Mouse (Mus musculus) liver, embryonic 12.5 days (tissue): ENCODE results near the gene Ppt2. TPM values are rescaled to one million over a fixed set of nuclear protein-coding genes. Genes with fewer than 3 reads are reported as not detected.

Experiments
- ATAC-seq: fragments of 200-750 bp; cut with Nextera tagmentation; 2 replicates; pipeline ENCODE4 v1.8.0; 2017; ENCODE audit warnings: moderate number of reproducible peaks, mild to moderate bottlenecking, moderate library complexity
- H3K27ac ChIP-seq: fragments of 300-500 bp; sonication (generic); 2 replicates; pipeline ENCODE4 v1.5.1; 2016; ENCODE audit warnings: mild to moderate bottlenecking
- H3K27me3 ChIP-seq: fragments of 300-500 bp; sonication (generic); replicated peaks from 2 replicates; pipeline ENCODE4 v1.6.1; 2016; ENCODE audit warnings: mild to moderate bottlenecking, moderate library complexity
- H3K36me3 ChIP-seq: fragments of 300-500 bp; sonication (generic); 2 replicates; pipeline ENCODE4 v1.6.1; 2016; ENCODE audit warnings: mild to moderate bottlenecking, moderate library complexity
- H3K4me1 ChIP-seq: fragments of 300-500 bp; sonication (generic); 2 replicates; pipeline ENCODE4 v1.6.1; 2016
- H3K4me2 ChIP-seq: fragments of 300-500 bp; sonication (generic); 2 replicates; pipeline ENCODE4 v1.6.1; 2016; ENCODE audit warnings: mild to moderate bottlenecking, moderate library complexity
- H3K4me3 ChIP-seq: fragments of 300-500 bp; sonication (generic); 2 replicates; pipeline ENCODE4 v1.5.1; 2016; ENCODE audit warnings: mild to moderate bottlenecking, moderate library complexity
- H3K9ac ChIP-seq: fragments of 300-500 bp; sonication (generic); 2 replicates; pipeline ENCODE4 v1.6.1; 2016; ENCODE audit warnings: mild to moderate bottlenecking, moderate library complexity
- H3K9me3 ChIP-seq: fragments of 300-500 bp; sonication (generic); replicated peaks from 2 replicates; pipeline ENCODE4 v1.6.1; 2016; ENCODE audit warnings: mild to moderate bottlenecking, moderate library complexity
- WGBS: fragments of 180-500 bp; shearing (Covaris S2); methylation state at CpG from one replicate; pipeline ENCODE4 v1.1.7; 2016; ENCODE audit not compliant: insufficient replicate concordance; 5-methylcytosine and 5-hydroxymethylcytosine counted together
- polyA plus RNA-seq: library from polyadenylated mRNA; unstranded; fragments of >200 nt; fragmentation: Nextera tagmentation; extraction: Ambion mirVana; gene quantifications from 2 replicates; pipeline ENCODE4 v1.2.1, GENCODE M21; 2016

The Ppt2 gene
- polyA plus RNA-seq, 1 experiment from 2014 or later: 13.7 TPM

GRCm38 (mm10) chr17:34655160-34655559, 26.9 kb upstream of the Ppt2 start:
- 0 out of 2 replicates have a peak, but pooled peaks have one; percentile 7 for ATAC-seq
- H3K4me1 ChIP-seq: peaks cover 8% of the 10 kb centered on the region; the same call in 1 of the 2 replicates
- H3K9ac ChIP-seq: no peak overlapping the region
- WGBS: 60% methylated on average over 7 of the region's 7 CpGs
- H3K9me3 ChIP-seq: no peaks in the 10 kb centered on the region
- H3K27ac ChIP-seq: no peak overlapping the region
- H3K4me3 ChIP-seq: no peak overlapping the region
- peaks cover 32% of the 10 kb centered on the region for H3K27me3 ChIP-seq
- peaks cover 49% of the 10 kb centered on the region for H3K36me3 ChIP-seq
- H3K4me2 ChIP-seq: no peak overlapping the region

GRCm38 (mm10) chr17:34654392-34654791, 26.1 kb upstream of the Ppt2 start:
- no peak for ATAC-seq
- H3K27me3 ChIP-seq: peaks cover 24% of the 10 kb centered on the region
- 83% methylated on average over 13 of the region's 13 CpGs for WGBS
- H3K4me1 ChIP-seq: peaks cover 8% of the 10 kb centered on the region; the same call in 1 of the 2 replicates
- H3K27ac ChIP-seq: no peak overlapping the region
- no peaks in the 10 kb centered on the region for H3K9me3 ChIP-seq
- peaks cover 57% of the 10 kb centered on the region for H3K36me3 ChIP-seq
- no peak overlapping the region for H3K4me3 ChIP-seq
- H3K4me2 ChIP-seq: no peak overlapping the region
- H3K9ac ChIP-seq: no peak overlapping the region

GRCm38 (mm10) chr17:34653746-34654285, 25.5 kb upstream of the Ppt2 start:
- H3K27me3 ChIP-seq: peaks cover 19% of the 10 kb centered on the region
- 55% methylated on average over 9 of the region's 9 CpGs for WGBS
- H3K36me3 ChIP-seq: peaks cover 62% of the 10 kb centered on the region
- peaks cover 8% of the 10 kb centered on the region; the same call in 1 of the 2 replicates for H3K4me1 ChIP-seq
- H3K4me3 ChIP-seq: no peak overlapping the region
- H3K4me2 ChIP-seq: no peak overlapping the region
- no peak overlapping the region for H3K9ac ChIP-seq
- no peak for ATAC-seq
- H3K27ac ChIP-seq: no peak overlapping the region
- no peaks in the 10 kb centered on the region for H3K9me3 ChIP-seq

- WGBS: 83% methylated on average over 8 of the region's 8 CpGs
Measured at GRCm38 (mm10) chr17:34652985-34653384, 24.7 kb upstream of the Ppt2 start.

GRCm38 (mm10) chr17:34652546-34652945, 24.2 kb upstream of the Ppt2 start:
- H3K36me3 ChIP-seq: peaks cover 68% of the 10 kb centered on the region
- no peak for ATAC-seq
- H3K27ac ChIP-seq: no peak overlapping the region
- H3K4me2 ChIP-seq: no peak overlapping the region
- H3K4me1 ChIP-seq: peaks cover 17% of the 10 kb centered on the region
- 77% methylated on average over 10 of the region's 10 CpGs for WGBS
- no peaks in the 10 kb centered on the region for H3K9me3 ChIP-seq
- H3K27me3 ChIP-seq: peaks cover 7% of the 10 kb centered on the region
- no peak overlapping the region for H3K9ac ChIP-seq
- H3K4me3 ChIP-seq: no peak overlapping the region

More at GRCm38 (mm10) chr17:34652985-34653384, 24.7 kb upstream of the Ppt2 start:
- Histone ChIP-seq H3K4me1 (peaks cover 13% of the 10 kb centered on the region), H3K27ac (no peak overlapping the region), H3K36me3 (peaks cover 68% of the 10 kb centered on the region), H3K9me3 (no peaks in the 10 kb centered on the region), H3K27me3 (peaks cover 11% of the 10 kb centered on the region), H3K4me2 (no peak overlapping the region), H3K4me3 (no peak overlapping the region), H3K9ac (no peak overlapping the region)
- no peak for ATAC-seq

- Histone ChIP-seq H3K27me3 (no peaks in the 10 kb centered on the region), H3K27ac (no peak overlapping the region), H3K4me2 (no peak overlapping the region), H3K9ac (no peak overlapping the region), H3K4me3 (no peak overlapping the region), H3K4me1 (peaks cover 20% of the 10 kb centered on the region), H3K36me3 (peaks cover 68% of the 10 kb centered on the region), H3K9me3 (no peaks in the 10 kb centered on the region)
- WGBS: 59% methylated on average over 19 of the region's 19 CpGs
- no peak for ATAC-seq
Measured at GRCm38 (mm10) chr17:34651507-34652221, 23.4 kb upstream of the Ppt2 start.

- Histone ChIP-seq H3K9me3 (no peaks in the 10 kb centered on the region), H3K4me2 (no peak overlapping the region), H3K4me3 (no peak overlapping the region), H3K9ac (no peak overlapping the region), H3K27ac (no peak overlapping the region), H3K27me3 (no peaks in the 10 kb centered on the region), H3K36me3 (peaks cover 68% of the 10 kb centered on the region), H3K4me1 (peaks cover 29% of the 10 kb centered on the region)
- 83% methylated on average over 14 of the region's 14 CpGs for WGBS
- ATAC-seq: no peak
Measured at GRCm38 (mm10) chr17:34650781-34651180, 22.5 kb upstream of the Ppt2 start.

- Histone ChIP-seq H3K27me3 (no peaks in the 10 kb centered on the region), H3K36me3 (peaks cover 60% of the 10 kb centered on the region), H3K27ac (no peak overlapping the region), H3K9ac (no peak overlapping the region), H3K9me3 (no peaks in the 10 kb centered on the region), H3K4me2 (no peak overlapping the region), H3K4me3 (no peak overlapping the region), H3K4me1 (peaks cover 34% of the 10 kb centered on the region)
- 79% methylated on average over 18 of the region's 18 CpGs for WGBS
- no peak for ATAC-seq
Measured at GRCm38 (mm10) chr17:34649106-34649864, 21.0 kb upstream of the Ppt2 start.

- no peak for ATAC-seq
- Histone ChIP-seq H3K4me2 (peak overlapping the region; percentile 94), H3K4me1 (peaks cover 40% of the 10 kb centered on the region), H3K27me3 (no peaks in the 10 kb centered on the region), H3K9ac (peak overlapping the region; percentile 86), H3K4me3 (peak overlapping the region; percentile 95), H3K36me3 (peaks cover 50% of the 10 kb centered on the region), H3K27ac (0 out of 2 replicates have a peak overlapping the region, but pooled peaks have one; percentile 72), H3K9me3 (no peaks in the 10 kb centered on the region)
- 81% methylated on average over 16 of the region's 16 CpGs for WGBS
Measured at GRCm38 (mm10) chr17:34648141-34648890, 20.0 kb upstream of the Ppt2 start.

GRCm38 (mm10) chr17:34646906-34647787, 18.8 kb upstream of the Ppt2 start, which contains the start of gene Atf6b:
Atf6b (plus strand) TSS chr17:34647146.
- H3K4me2 ChIP-seq: peak within 1 kb of the TSS; percentile 94
- H3K4me3 ChIP-seq: peak within 1 kb of the TSS; percentile 95
- H3K9ac ChIP-seq: peak within 1 kb of the TSS; percentile 86
- peaks cover 39% of the 10 kb centered on the region for H3K36me3 ChIP-seq
- peak within 1 kb of the TSS; percentile 72 for H3K27ac ChIP-seq
- ATAC-seq: peak; percentile 97
- H3K4me1 ChIP-seq: peaks cover 40% of the 10 kb centered on the region
- WGBS: 1% methylated on average over 65 of the region's 66 CpGs
- no peaks in the 10 kb centered on the region for H3K9me3 ChIP-seq
- peaks cover 5% of the 10 kb centered on the region; the same call in 1 of the 2 replicates for H3K27me3 ChIP-seq
